Mouse (Mus musculus): Measurements from ENCODE around the gene Exoc7.

GRCm38 (mm10) chr11:116297017-116297416 lies 10.0 kb downstream of the Exoc7 start:
- TF ChIP-seq CTCF (IDR thresholded peaks at IDR 0.05; ENCODE audit: control insufficient read depth, insufficient read depth, insufficient read length) (no peak), CEBPB (IDR thresholded peaks at IDR 0.05; ENCODE audit: low read depth) (no peak), USF1 (IDR thresholded peaks at IDR 0.05; ENCODE audit: low read depth) (no peak), MAX (IDR thresholded peaks at IDR 0.05) (no peak), MYOD1 (IDR thresholded peaks at IDR 0.05; ENCODE audit: control insufficient read depth, insufficient read length, low read depth) (no peak)
